Mouse (Mus musculus): ENCODE measurements at regions not wholly inside any gene's neighbourhood (a gene's known extent, or its start where the extent isn't known, plus 50 kb on each side); places are given as distances from the start of the nearest gene placed in this dataset.

GRCm38 (mm10) chr8:113183186-113183585 lies 452.2 kb upstream of the Mon1b start:
- DNase-seq (ENCODE audit: low spot score in 2 of 2), result no peak

GRCm38 (mm10) chr8:113190537-113190936 lies 444.9 kb upstream of the Mon1b start:
- DNase-seq (ENCODE audit: low spot score in 2 of 2), result no peak

- DNase-seq (ENCODE audit: low spot score in 2 of 2), result no peak
These were observed 443.9 kb upstream of the Mon1b start for GRCm38 (mm10) chr8:113191537-113191936.
